Mouse (Mus musculus): ENCODE results near the gene Gdi2. TPM values are rescaled to one million over a fixed set of nuclear protein-coding genes. Genes with fewer than 3 reads are reported as not detected.
A peak's percentile ranks its signal among the peaks of the same experiment; 100 is the strongest.
"Not testable (repeated sequence)": the region's sequence is repeated elsewhere in the genome, so short reads cannot be mapped to it uniquely, and the experiment has no call there.

Gdi2 gene
- total and polyA plus RNA-seq, 2 experiments, result 159 to 268 TPM

DNA sequence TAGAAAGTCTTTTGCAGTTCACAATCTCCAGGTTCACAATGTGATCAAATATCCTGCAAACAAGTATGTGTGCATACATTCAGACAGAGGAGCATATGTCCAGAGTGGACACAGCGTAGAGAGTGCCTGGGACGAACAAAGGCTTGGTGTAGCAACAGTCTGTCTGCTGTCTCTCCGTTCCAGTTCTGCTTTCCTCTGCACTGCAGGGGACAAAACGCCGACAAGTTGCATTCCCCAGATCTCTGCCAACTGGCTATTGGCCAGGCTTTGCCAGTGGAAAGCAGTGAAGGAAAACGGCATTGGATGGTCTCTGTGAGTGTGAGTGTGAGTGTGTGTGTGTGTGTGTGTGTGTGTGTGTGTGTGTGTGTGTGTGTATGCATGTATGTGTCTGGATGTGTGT is 14.4 kb upstream of the Gdi2 start:
- Histone ChIP-seq H3K4me1 (ENCODE audit: control insufficient read depth, insufficient read depth, low read length) (0 out of 2 replicates have a peak, but pooled peaks cover 2% of the 10 kb centered on the region), H3K9ac (ENCODE audit: low read depth, low read length) (no peak overlapping the region), H3K27ac (replicated peaks; ENCODE audit: insufficient read depth, low read depth, low read length) (no peak overlapping the region), H3K79me2 (ENCODE audit: control insufficient read depth, insufficient read depth, low read length) (no peaks in the 10 kb centered on the region), H3K27me3 (ENCODE audit: control insufficient read depth, insufficient read depth, low read length) (no peaks in the 10 kb centered on the region), H3K36me3 (ENCODE audit: control insufficient read depth, insufficient read depth, low read length) (no peaks in the 10 kb centered on the region), H3K4me3 (ENCODE audit: insufficient read depth, low read depth, low read length) (no peak overlapping the region)
- DNase-seq (ENCODE audit: extremely low read depth, low read depth, low spot score), result no peak
- TF ChIP-seq POLR2A (IDR thresholded peaks at IDR 0.05; ENCODE audit: extremely low read depth, insufficient read depth, low read length), result no peak
- no peak for TF ChIP-seq CTCF (IDR thresholded peaks at IDR 0.05; ENCODE audit: low read depth, low read length)
- 58% methylated on average over 6 of the region's 6 CpGs for WGBS

DNA sequence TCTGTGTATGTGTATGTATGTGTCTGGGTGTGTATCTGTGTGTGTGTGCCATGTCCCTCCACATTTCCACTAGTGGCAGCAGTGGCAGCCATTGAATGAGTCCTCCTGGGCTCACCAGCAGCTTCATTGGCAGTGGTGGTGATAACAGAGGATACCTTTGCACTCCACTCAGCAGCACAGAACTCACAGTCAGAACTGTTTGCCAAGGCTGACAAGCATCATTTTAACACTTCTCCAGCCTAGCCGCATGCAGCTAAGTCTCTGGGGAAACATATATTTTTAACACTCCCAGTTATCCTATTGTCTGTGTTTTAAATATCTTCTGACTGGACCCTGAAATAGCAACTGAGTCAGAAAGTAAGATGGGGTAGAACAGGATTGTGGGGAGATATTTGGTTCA is 13.9 kb upstream of the Gdi2 start:
- Histone ChIP-seq H3K27me3 (ENCODE audit: control insufficient read depth, insufficient read depth, low read length) (no peaks in the 10 kb centered on the region), H3K27ac (replicated peaks; ENCODE audit: insufficient read depth, low read depth, low read length) (no peak overlapping the region), H3K79me2 (ENCODE audit: control insufficient read depth, insufficient read depth, low read length) (no peaks in the 10 kb centered on the region), H3K36me3 (ENCODE audit: control insufficient read depth, insufficient read depth, low read length) (no peaks in the 10 kb centered on the region), H3K4me3 (ENCODE audit: insufficient read depth, low read depth, low read length) (no peak overlapping the region), H3K9ac (ENCODE audit: low read depth, low read length) (no peak overlapping the region), H3K4me1 (ENCODE audit: control insufficient read depth, insufficient read depth, low read length) (0 out of 2 replicates have a peak, but pooled peaks cover 2% of the 10 kb centered on the region)
- no peak for DNase-seq (ENCODE audit: extremely low read depth, low read depth, low spot score)
- TF ChIP-seq CTCF (IDR thresholded peaks at IDR 0.05; ENCODE audit: low read depth, low read length) (no peak), POLR2A (IDR thresholded peaks at IDR 0.05; ENCODE audit: extremely low read depth, insufficient read depth, low read length) (no peak)
- 90% methylated on average over 1 of the region's 1 CpGs for WGBS

GRCm38 (mm10) chr13:3525611-3526051 is 12.2 kb upstream of the Gdi2 start:
- no peak for TF ChIP-seq POLR2A (IDR thresholded peaks at IDR 0.05; ENCODE audit: extremely low read depth, insufficient read depth, low read length)
- no peak for TF ChIP-seq CTCF (IDR thresholded peaks at IDR 0.05; ENCODE audit: low read depth, low read length)
- H3K9ac ChIP-seq (ENCODE audit: low read depth, low read length), result no peak overlapping the region
- 14% methylated on average over 4 of the region's 4 CpGs for WGBS
- no peaks in the 10 kb centered on the region for H3K79me2 ChIP-seq (ENCODE audit: control insufficient read depth, insufficient read depth, low read length)
- peak; percentile 63 for DNase-seq (ENCODE audit: extremely low read depth, low read depth, low spot score)
- 0 out of 2 replicates have a peak, but pooled peaks cover 2% of the 10 kb centered on the region for H3K4me1 ChIP-seq (ENCODE audit: control insufficient read depth, insufficient read depth, low read length)
- no peaks in the 10 kb centered on the region for H3K36me3 ChIP-seq (ENCODE audit: control insufficient read depth, insufficient read depth, low read length)
- H3K27me3 ChIP-seq (ENCODE audit: control insufficient read depth, insufficient read depth, low read length), result no peaks in the 10 kb centered on the region
- no peak overlapping the region for H3K4me3 ChIP-seq (ENCODE audit: insufficient read depth, low read depth, low read length)
- no peak overlapping the region for H3K27ac ChIP-seq (replicated peaks; ENCODE audit: insufficient read depth, low read depth, low read length)

DNA sequence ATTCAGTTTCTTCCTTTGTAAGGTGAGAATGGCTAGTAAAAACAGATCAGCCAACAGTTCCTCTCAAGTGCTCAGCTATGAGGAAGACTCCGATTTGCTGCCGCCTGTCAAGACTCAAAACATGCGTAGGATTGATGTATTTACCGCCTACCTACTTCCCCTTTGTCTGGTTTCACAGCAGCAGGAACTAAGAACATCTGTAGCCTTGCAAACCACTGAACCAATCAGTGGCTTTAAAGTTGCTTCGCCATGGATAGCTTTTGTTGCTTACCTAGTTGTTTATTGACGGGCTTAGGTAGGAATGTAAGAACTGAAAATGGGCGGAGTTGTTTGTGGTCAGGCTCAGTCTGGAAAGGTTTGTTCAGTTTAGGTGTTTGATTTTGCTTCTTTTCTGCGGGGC is 11.5 kb upstream of the Gdi2 start:
- WGBS, result 85% methylated on average over 8 of the region's 8 CpGs
- TF ChIP-seq CTCF (IDR thresholded peaks at IDR 0.05; ENCODE audit: low read depth, low read length), result no peak
- TF ChIP-seq POLR2A (IDR thresholded peaks at IDR 0.05; ENCODE audit: extremely low read depth, insufficient read depth, low read length), result no peak
- Histone ChIP-seq H3K79me2 (ENCODE audit: control insufficient read depth, insufficient read depth, low read length) (no peaks in the 10 kb centered on the region), H3K9ac (ENCODE audit: low read depth, low read length) (no peak overlapping the region), H3K4me3 (ENCODE audit: insufficient read depth, low read depth, low read length) (no peak overlapping the region), H3K27me3 (ENCODE audit: control insufficient read depth, insufficient read depth, low read length) (no peaks in the 10 kb centered on the region), H3K36me3 (ENCODE audit: control insufficient read depth, insufficient read depth, low read length) (no peaks in the 10 kb centered on the region), H3K4me1 (ENCODE audit: control insufficient read depth, insufficient read depth, low read length) (0 out of 2 replicates have a peak, but pooled peaks cover 2% of the 10 kb centered on the region), H3K27ac (replicated peaks; ENCODE audit: insufficient read depth, low read depth, low read length) (no peak overlapping the region)
- DNase-seq (ENCODE audit: extremely low read depth, low read depth, low spot score), result peak; percentile 45

DNA sequence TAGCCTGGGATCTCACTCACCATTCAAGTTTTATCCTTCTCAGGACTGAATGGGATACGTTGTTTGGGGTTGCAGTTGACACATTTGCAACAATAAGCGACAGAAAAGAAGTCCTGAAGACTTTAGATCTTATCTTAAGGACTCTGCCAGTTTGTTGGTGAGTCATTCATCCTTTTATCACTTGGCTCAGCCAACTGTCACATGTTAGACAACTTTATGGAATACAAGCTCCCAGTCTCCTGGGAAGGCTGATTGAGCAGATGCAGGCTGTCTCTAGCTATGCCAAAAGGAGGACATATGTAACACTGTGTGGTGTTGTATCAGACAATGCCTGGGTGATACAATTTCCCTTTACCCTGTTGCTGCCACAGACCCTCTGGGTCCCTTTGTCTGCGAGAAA is 7.4 kb upstream of the Gdi2 start:
- Histone ChIP-seq H3K4me1 (ENCODE audit: control insufficient read depth, insufficient read depth, low read length) (0 out of 2 replicates have a peak, but pooled peaks cover 2% of the 10 kb centered on the region), H3K27ac (replicated peaks; ENCODE audit: insufficient read depth, low read depth, low read length) (no peak overlapping the region), H3K79me2 (ENCODE audit: control insufficient read depth, insufficient read depth, low read length) (no peaks in the 10 kb centered on the region), H3K9ac (ENCODE audit: low read depth, low read length) (no peak overlapping the region), H3K36me3 (ENCODE audit: control insufficient read depth, insufficient read depth, low read length) (no peaks in the 10 kb centered on the region), H3K27me3 (ENCODE audit: control insufficient read depth, insufficient read depth, low read length) (no peaks in the 10 kb centered on the region), H3K4me3 (ENCODE audit: insufficient read depth, low read depth, low read length) (no peak overlapping the region)
- WGBS, result 71% methylated on average over 3 of the region's 3 CpGs
- no peak for DNase-seq (ENCODE audit: extremely low read depth, low read depth, low spot score)
- TF ChIP-seq CTCF (IDR thresholded peaks at IDR 0.05; ENCODE audit: low read depth, low read length) (no peak), POLR2A (IDR thresholded peaks at IDR 0.05; ENCODE audit: extremely low read depth, insufficient read depth, low read length) (no peak)

DNA sequence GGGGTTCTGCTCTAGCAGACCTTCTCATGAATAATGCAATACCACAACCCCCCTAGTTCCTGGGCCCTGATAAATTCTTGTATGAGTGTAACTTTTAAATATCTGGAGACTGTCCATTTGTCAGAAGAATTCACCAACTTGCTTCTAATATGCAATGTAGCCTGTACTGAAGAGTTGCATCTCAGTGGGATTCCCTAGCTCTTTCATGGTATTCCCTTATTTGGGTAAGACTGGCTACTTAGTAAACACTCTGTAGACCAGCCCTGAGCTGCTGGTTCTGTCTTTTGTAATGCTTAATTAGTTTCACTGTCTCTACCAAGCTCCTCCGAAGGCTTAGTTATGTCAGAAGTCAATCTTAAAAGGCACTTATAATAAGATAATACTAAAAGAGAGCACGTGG is 6.7 kb upstream of the Gdi2 start:
- H3K36me3 ChIP-seq (ENCODE audit: control insufficient read depth, insufficient read depth, low read length); DNase-seq (ENCODE audit: extremely low read depth, low read depth, low spot score); H3K4me1 ChIP-seq (ENCODE audit: control insufficient read depth, insufficient read depth, low read length); H3K4me3 ChIP-seq (ENCODE audit: insufficient read depth, low read depth, low read length); H3K27me3 ChIP-seq (ENCODE audit: control insufficient read depth, insufficient read depth, low read length); H3K79me2 ChIP-seq (ENCODE audit: control insufficient read depth, insufficient read depth, low read length); H3K9ac ChIP-seq (ENCODE audit: low read depth, low read length); H3K27ac ChIP-seq (replicated peaks; ENCODE audit: insufficient read depth, low read depth, low read length): not testable (repeated sequence)
- 82% methylated on average over 2 of the region's 2 CpGs for WGBS
